Mouse (Mus musculus) macrophage (primary cell): Measurements from ENCODE around the gene Arl15. TPM values are rescaled to one million over a fixed set of nuclear protein-coding genes. Genes with fewer than 3 reads are reported as not detected.

Experiments
- H3K27ac ChIP-seq: fragments of 350-480 bp; formaldehyde crosslinking; 2 replicates; pipeline ENCODE4 v1.9.0; 2021
- H3K36me3 ChIP-seq: fragments of 350-480 bp; formaldehyde crosslinking; 2 replicates; pipeline ENCODE4 v1.9.0; 2021; ENCODE audit errors: inconsistent target
- H3K4me3 ChIP-seq: fragments of 350-480 bp; formaldehyde crosslinking; 2 replicates; pipeline ENCODE4 v1.9.0; 2021; ENCODE audit errors: inconsistent target
- H3K79me2 ChIP-seq: fragments of 350-480 bp; formaldehyde crosslinking; 2 replicates; pipeline ENCODE4 v1.9.0; 2021; ENCODE audit errors: inconsistent target
- WGBS: methylation state at CpG from one replicate; pipeline ENCODE4 v1.1.7; 2026; ENCODE audit warnings: inconsistent platforms; ENCODE audit not compliant: missing documents; 5-methylcytosine and 5-hydroxymethylcytosine counted together
- polyA plus RNA-seq: library from polyadenylated mRNA; stranded (reverse); fragments of 250-400 nt; gene quantifications from 3 replicates; pipeline ENCODE4 v1.2.4, GENCODE M21; 2018; ENCODE audit warnings: inconsistent platforms

Gene Arl15
- polyA plus RNA-seq, 1 experiment from 2014 or later: 8.3 TPM

DNA sequence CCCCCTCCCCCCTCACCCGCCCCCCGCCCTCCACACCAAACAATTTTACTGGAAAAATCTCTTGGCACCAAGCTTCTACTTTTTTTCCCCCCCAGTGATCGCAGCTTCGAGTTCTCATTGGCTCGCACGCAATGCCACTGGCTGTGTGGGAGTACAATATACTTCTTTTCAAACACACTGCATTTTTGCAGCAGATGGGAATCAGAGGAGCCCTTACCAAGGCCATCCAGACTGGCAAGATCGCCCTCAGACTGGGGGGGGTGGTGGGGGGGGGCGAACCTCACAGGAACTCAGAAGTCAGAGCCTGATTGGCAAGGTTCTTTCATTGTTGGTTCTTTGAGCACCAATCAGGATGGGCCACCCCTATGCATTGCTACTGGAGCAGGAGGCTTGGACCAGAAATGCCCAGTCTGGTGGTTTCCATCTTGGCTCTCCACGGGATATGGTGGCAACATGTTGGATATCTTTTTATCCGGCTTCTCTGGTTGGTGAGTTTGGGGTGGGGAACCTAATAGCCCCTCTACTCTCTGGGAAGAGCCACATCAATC lies 404.0 kb downstream of the Arl15 start:
- H3K27ac ChIP-seq: no peak overlapping the region
- no peaks in the 10 kb centered on the region for H3K36me3 ChIP-seq
- WGBS: 93% methylated on average over 9 of the region's 10 CpGs
- H3K4me3 ChIP-seq: no peak overlapping the region
- H3K79me2 ChIP-seq: no peaks in the 10 kb centered on the region

DNA sequence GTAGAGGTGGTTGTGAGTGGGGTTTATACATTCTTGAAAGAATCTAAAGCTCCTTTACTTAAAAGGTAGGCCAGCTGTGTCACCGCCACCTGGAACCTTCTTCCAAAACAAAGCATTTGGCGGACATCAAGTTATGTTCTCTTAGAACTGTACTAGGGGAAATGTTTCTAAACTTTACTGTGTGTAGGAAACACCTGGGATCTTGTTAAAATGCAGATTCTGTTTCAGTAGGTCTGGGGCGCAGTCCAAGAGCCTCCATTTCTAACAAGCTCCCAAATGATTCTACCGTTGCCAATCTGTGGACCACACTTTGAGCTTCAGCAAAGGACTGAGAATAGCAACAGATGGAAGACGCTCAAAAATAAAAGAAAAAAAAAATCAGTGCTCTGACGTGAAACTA lies 405.4 kb downstream of the Arl15 start:
- no peak overlapping the region for H3K4me3 ChIP-seq
- no peaks in the 10 kb centered on the region for H3K36me3 ChIP-seq
- H3K79me2 ChIP-seq: no peaks in the 10 kb centered on the region
- no peak overlapping the region for H3K27ac ChIP-seq
- 94% methylated on average over 6 of the region's 6 CpGs for WGBS

- Histone ChIP-seq H3K27ac (no peak overlapping the region), H3K36me3 (no peaks in the 10 kb centered on the region), H3K79me2 (no peaks in the 10 kb centered on the region), H3K4me3 (no peak overlapping the region)
- 92% methylated on average over 7 of the region's 7 CpGs for WGBS
Measured at GRCm38 (mm10) chr13:114200545-114200944, 406.2 kb downstream of the Arl15 start.

DNA sequence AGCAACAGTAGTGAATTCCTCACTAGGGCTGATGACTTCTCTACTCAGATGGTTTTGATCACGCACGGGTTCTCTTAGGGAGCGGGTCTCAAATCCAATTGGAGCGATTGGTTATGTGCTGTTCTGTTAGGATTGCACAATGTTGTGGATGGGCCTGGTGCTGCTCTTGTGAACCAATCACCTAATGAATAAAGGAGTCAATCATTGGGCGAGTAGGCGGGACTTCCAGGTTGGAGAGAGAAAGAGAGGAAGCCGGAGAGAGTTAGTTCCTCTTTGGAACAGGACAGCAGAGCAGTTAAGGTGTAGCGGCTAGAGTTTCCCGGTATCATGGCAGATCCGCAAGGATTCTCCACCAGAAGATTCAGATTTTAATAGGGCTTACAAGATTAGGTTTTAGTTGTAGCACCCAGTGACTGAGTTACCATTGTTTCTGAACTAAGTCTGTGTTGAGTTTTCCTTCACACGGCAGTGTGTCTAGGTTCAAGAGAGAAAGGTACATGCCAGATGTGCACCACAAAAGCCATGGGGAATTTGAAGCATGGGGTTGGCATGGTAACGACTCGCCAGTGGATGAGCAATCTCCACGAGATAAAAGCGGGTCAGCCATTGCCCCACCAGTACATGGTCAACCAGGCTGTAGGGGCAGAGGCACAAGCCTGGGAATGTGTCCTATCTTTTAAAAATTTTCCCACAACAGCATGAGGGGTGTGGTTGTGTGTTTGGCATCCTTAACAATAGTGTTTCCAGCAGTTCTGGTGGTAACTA lies 408.7 kb downstream of the Arl15 start:
- 93% methylated on average over 15 of the region's 15 CpGs for WGBS
- Histone ChIP-seq H3K4me3 (no peak overlapping the region), H3K27ac (no peak overlapping the region), H3K79me2 (no peaks in the 10 kb centered on the region), H3K36me3 (no peaks in the 10 kb centered on the region)

Other genes with a start within 250 kb of the Arl15 start
- gene Snx18, start 175.9 kb upstream of the Arl15 start, polyA plus RNA-seq: 25.5 to 41.4 TPM (median 28.7 TPM) in 3 replicates
- not detected in 3 replicates for gene Hspb3, start 130.8 kb upstream of the Arl15 start, polyA plus RNA-seq